Mouse (Mus musculus): ENCODE measurements around the gene Bmp8a. TPM values are rescaled to one million over a fixed set of nuclear protein-coding genes. Genes with fewer than 3 reads are reported as not detected.
"Not testable (repeated sequence)": the region's sequence is repeated elsewhere in the genome, so short reads cannot be mapped to it uniquely, and the experiment has no call there.

The Bmp8a gene
- polyA plus RNA-seq, 1 experiment, result not detected

DNA sequence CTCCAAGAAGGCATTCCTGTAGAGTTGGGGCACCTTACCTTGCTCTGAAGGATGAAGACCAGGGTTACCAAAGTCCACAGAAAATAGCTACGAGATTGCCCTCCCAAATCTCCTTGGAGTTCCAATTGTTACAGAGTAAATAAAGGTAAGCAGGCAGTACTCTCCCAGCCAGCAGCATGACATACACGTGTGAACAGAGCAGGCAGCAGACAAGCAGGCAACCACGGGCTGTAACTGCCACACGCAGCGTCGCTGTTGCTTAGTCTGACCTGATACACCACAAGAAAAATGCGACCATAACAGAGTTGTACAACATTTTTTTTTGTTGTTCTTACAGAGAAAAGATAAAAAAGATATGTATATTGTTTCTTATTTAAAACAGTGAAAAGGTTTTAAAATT, 15.6 kb upstream of the Bmp8a start:
- Histone ChIP-seq H3K4me3 (ENCODE audit: insufficient read depth, low read length) (no peak overlapping the region), H3K27ac (ENCODE audit: insufficient read depth, low read depth, low read length) (no peak overlapping the region), H3K4me1 (ENCODE audit: control insufficient read depth, insufficient read depth, low read length) (peaks cover 3% of the 10 kb centered on the region; the same call in 1 of the 2 replicates)
- TF ChIP-seq CTCF (IDR thresholded peaks at IDR 0.05; ENCODE audit: low read depth, low read length) (no peak), POLR2A (IDR thresholded peaks at IDR 0.05; ENCODE audit: borderline replicate concordance, low read depth, low read length) (no peak)

DNA sequence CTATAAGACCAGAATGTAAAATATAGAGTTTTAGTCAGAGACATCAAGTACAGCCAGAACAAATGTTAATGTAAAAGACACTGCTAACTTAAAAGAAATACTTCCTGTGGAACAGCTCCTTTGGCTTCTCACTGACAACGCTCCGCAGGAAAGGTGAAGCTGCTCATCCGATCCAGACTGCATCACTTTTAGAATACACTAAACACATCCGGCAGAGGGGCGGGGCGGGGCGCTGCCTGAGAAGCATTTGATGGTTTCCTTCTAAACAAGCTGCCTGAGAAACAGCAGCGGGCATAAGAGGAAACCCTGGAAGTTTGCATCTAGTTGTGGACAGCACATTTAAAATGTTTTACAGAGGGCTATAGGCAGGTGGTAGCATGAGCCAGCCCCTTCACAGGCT, 12.9 kb upstream of the Bmp8a start:
- TF ChIP-seq POLR2A (IDR thresholded peaks at IDR 0.05; ENCODE audit: borderline replicate concordance, low read depth, low read length) (no peak), CTCF (IDR thresholded peaks at IDR 0.05; ENCODE audit: low read depth, low read length) (no peak)
- Histone ChIP-seq H3K27ac (ENCODE audit: insufficient read depth, low read depth, low read length) (no peak overlapping the region), H3K4me1 (ENCODE audit: control insufficient read depth, insufficient read depth, low read length) (peaks cover 10% of the 10 kb centered on the region), H3K4me3 (ENCODE audit: insufficient read depth, low read length) (no peak overlapping the region)

DNA sequence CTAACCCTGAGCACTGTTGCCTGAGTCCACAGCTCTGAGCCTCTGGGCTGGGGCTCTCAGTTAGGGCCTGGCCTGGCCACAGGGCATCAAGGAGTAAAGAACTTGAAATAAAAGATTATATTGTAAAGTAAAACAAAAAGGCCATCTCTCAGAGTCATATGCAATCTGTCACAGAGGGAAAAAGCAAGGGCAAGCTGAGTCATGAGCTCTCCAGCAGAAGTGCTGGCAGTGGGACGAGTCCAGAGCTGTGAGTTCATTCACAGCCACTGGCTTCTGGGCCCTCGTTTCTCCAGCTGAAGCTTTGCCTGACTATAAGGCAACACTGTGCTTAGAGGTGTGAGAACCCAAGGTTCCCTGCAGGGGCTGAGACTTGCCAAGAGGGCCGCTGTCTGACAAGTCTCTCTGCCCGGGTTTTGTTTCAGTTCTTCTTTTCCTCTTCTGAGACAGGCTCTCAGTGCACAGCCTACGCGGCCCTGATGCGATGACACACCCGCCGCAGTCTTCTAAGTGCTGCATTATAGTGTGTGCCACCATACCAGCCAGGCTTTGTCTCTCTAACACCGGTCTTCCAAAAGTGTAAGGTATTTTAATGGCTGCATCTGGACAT, 10.3 kb upstream of the Bmp8a start:
- TF ChIP-seq POLR2A (IDR thresholded peaks at IDR 0.05; ENCODE audit: borderline replicate concordance, low read depth, low read length), result no peak
- peaks cover 10% of the 10 kb centered on the region for H3K4me1 ChIP-seq (ENCODE audit: control insufficient read depth, insufficient read depth, low read length)
- H3K4me3 ChIP-seq (ENCODE audit: insufficient read depth, low read length), result no peak overlapping the region
- H3K27ac ChIP-seq (ENCODE audit: insufficient read depth, low read depth, low read length), result no peak overlapping the region

DNA sequence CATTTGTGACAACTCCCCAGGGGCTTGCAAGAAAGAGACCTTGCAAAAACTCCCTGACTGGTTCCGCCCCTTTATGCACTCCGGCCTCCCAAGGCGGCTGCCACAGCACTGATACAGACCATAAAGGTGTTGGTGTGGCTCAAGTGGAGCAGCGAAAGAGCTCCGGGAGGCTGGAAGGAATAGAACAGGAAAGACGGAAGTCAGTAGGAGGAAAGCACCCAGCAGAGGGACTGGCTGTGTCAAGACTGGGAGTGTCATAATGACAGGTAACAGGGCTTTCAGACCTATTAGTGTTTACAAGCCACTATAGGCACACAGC, 378 bp upstream of the Bmp8a start:
- H3K4me1 ChIP-seq (ENCODE audit: control insufficient read depth, insufficient read depth, low read length), result 0 out of 2 replicates have a peak, but pooled peaks cover 2% of the 10 kb centered on the region
- no peak for TF ChIP-seq POLR2A (IDR thresholded peaks at IDR 0.05; ENCODE audit: borderline replicate concordance, low read depth, low read length)
- no peak for TF ChIP-seq CTCF (IDR thresholded peaks at IDR 0.05; ENCODE audit: low read depth, low read length)

DNA sequence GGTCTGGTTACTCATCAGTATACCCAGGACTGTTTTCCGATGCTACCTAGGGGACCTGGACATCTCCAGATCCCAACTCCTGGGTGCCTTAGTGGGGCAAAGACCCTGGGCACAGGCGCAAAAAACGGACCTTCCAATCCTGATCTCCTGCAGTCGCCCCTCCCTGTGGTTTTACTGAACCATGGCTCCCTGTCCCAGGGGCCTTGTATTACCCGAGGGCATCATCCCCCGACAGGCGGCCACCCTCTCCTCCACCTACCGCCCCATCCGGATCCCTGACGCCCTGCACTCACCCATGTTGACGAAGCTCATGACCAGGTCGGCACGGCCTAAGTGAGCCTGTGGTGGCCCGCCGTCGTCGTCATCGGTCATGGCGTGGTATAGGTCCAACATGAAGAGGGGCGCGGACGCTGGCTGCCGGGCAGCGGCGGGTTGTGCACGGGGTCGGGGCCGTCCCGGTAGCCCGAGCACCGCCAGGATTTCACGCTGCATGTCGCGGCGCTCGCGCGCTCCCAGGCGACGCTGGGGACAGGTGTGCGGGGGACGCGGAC, 886 bp downstream of the Bmp8a start:
- TF ChIP-seq CTCF (IDR thresholded peaks at IDR 0.05; ENCODE audit: low read depth, low read length) (no peak), POLR2A (IDR thresholded peaks at IDR 0.05; ENCODE audit: borderline replicate concordance, low read depth, low read length) (no peak)
- Histone ChIP-seq H3K4me3 (ENCODE audit: insufficient read depth, low read length) (peak overlapping the region; percentile 62), H3K4me1 (ENCODE audit: control insufficient read depth, insufficient read depth, low read length) (0 out of 2 replicates have a peak, but pooled peaks cover 2% of the 10 kb centered on the region), H3K27ac (ENCODE audit: insufficient read depth, low read depth, low read length) (no peak overlapping the region)

More for the DNA sequence above, 378 bp upstream of the Bmp8a start:
- Histone ChIP-seq H3K4me3 (ENCODE audit: insufficient read depth, low read length) (peak overlapping the region; percentile 62), H3K27ac (ENCODE audit: insufficient read depth, low read depth, low read length) (no peak overlapping the region)

DNA sequence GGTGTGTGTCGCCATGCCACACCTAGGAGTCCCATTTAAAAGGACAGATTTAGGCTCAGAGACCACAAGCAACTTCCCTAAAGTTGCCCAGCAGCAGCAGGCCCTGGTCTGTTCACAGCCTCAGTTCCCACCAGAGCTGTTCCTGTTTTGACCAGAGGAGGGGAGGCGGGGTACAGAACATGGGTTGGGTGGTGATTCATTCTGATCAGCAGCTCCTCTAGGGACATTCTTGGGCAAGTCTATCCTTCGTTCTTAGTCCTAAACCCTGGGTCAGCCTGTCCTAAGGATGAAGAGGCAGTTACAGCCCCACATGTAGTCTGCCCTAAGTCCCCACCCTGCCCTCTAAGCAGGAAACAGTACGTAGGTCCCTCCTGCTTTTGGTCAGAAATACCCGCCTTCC, 2.8 kb downstream of the Bmp8a start:
- TF ChIP-seq CTCF (IDR thresholded peaks at IDR 0.05; ENCODE audit: low read depth, low read length) (no peak), POLR2A (IDR thresholded peaks at IDR 0.05; ENCODE audit: borderline replicate concordance, low read depth, low read length) (no peak)
- Histone ChIP-seq H3K4me1 (ENCODE audit: control insufficient read depth, insufficient read depth, low read length) (0 out of 2 replicates have a peak, but pooled peaks cover 2% of the 10 kb centered on the region), H3K27ac (ENCODE audit: insufficient read depth, low read depth, low read length) (no peak overlapping the region), H3K4me3 (ENCODE audit: insufficient read depth, low read length) (no peak overlapping the region)

DNA sequence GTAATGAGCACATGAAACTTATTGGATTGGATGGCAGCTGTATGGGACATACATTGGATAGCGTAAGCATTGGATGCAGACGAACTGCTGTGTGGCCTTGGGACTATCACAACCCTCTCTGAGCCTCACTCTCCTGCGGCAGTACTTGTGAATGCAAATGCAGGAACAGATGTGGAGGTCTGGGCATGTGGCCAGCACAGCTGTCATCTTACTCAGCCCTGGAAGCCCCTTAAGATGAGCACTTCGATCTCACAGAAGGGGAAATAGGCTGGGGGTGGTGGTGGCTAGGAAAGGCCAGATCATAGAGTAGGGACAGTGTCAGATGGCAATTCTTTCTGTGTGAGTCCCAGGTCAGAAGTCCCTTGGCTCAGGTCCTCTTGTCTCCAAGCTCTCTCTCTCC, 5.4 kb downstream of the Bmp8a start:
- no peak overlapping the region for H3K4me3 ChIP-seq (ENCODE audit: insufficient read depth, low read length)
- no peak for TF ChIP-seq CTCF (IDR thresholded peaks at IDR 0.05; ENCODE audit: low read depth, low read length)
- TF ChIP-seq POLR2A (IDR thresholded peaks at IDR 0.05; ENCODE audit: borderline replicate concordance, low read depth, low read length), result no peak
- H3K4me1 ChIP-seq (ENCODE audit: control insufficient read depth, insufficient read depth, low read length), result 0 out of 2 replicates have a peak, but pooled peaks cover 2% of the 10 kb centered on the region
- H3K27ac ChIP-seq (ENCODE audit: insufficient read depth, low read depth, low read length), result no peak overlapping the region

DNA sequence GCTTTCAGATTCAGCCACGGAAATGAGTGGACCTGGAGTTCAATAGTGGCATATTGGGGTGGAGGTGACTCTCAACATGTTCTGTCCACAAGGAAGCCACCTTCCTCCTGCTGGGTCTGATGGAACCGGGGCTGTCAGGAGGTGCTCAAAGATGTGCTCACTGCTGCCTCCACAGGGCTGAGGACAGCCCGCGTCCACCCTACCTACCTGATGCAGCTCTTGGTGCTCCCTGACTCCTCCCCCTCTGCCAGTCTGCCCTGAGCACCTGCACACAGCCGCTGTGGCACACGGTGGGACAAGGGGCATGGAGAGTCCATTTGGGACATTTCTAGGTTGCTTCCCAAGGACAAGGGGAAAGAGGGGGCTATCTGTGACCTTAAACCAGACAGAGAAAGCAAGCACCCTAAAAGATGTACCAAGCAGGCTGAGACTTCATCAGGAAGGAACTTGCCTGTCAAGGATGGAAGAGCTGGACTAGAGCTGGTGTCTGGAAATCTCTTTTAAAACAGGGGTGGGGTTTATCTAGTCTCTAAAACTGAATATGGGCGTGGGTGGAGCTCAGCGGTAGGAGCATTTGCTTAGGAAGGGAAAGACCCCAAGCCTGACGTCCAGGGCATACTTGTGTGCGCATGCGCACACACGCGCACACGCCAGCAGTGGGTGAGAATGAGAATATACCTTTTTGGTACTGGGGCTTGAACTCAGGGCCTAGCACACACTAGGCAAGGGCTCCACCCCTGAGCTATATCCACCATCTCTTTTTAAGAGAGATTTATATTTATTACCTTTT, 7.1 kb downstream of the Bmp8a start:
- H3K4me3 ChIP-seq (ENCODE audit: insufficient read depth, low read length), result no peak overlapping the region
- TF ChIP-seq POLR2A (IDR thresholded peaks at IDR 0.05; ENCODE audit: borderline replicate concordance, low read depth, low read length), result no peak
- no peak for TF ChIP-seq CTCF (IDR thresholded peaks at IDR 0.05; ENCODE audit: low read depth, low read length)
- no peak overlapping the region for H3K27ac ChIP-seq (ENCODE audit: insufficient read depth, low read depth, low read length)
- 0 out of 2 replicates have a peak, but pooled peaks cover 2% of the 10 kb centered on the region for H3K4me1 ChIP-seq (ENCODE audit: control insufficient read depth, insufficient read depth, low read length)

DNA sequence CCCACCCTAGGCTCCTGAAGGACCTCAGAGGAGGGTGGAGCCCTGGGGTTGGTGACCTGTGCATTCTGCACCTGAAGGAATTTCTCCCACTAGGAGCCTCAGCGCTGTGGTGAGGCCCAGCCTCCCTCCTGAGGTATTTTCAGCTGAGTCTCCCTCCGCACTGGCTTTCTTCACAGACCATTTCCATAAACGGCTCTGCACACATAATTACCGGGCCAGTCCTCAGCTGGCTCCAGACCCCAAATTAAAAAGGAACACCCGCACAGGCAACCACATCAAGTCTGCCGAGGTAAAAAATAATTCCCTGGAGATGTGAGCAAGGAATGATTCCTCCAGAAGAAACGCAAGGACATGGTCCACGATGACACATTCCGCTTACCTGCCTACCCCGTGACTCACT, 7.8 kb downstream of the Bmp8a start:
- not testable (repeated sequence) for H3K4me1 ChIP-seq (ENCODE audit: control insufficient read depth, insufficient read depth, low read length); H3K27ac ChIP-seq (ENCODE audit: insufficient read depth, low read depth, low read length); H3K4me3 ChIP-seq (ENCODE audit: insufficient read depth, low read length)

DNA sequence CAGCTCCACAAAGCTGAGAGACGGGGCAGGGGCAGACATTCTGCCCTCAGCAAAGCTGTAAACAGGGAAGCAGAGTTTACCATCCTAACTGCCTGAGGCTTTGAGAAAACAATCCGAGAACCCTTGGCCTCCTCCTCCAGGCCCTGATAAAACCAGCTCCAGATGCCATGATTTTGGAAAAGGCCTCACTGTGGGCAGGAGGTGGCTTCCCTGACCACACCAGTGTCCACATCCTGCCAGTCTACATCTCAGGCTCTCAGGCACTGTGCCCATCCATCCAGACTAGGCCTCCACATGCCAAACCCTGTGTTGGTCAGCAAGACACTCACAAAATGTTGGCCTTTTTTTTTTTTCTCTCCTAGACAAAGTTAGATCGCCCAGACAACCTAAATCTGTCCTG, 8.9 kb downstream of the Bmp8a start:
- TF ChIP-seq CTCF (IDR thresholded peaks at IDR 0.05; ENCODE audit: low read depth, low read length) (no peak), POLR2A (IDR thresholded peaks at IDR 0.05; ENCODE audit: borderline replicate concordance, low read depth, low read length) (no peak)
- Histone ChIP-seq H3K27ac (ENCODE audit: insufficient read depth, low read depth, low read length) (no peak overlapping the region), H3K4me1 (ENCODE audit: control insufficient read depth, insufficient read depth, low read length) (no peaks in the 10 kb centered on the region), H3K4me3 (ENCODE audit: insufficient read depth, low read length) (no peak overlapping the region)
